Mouse (Mus musculus) hindbrain, embryonic 11.5 days (tissue): Measurements from ENCODE around the gene Itpr1. TPM values are rescaled to one million over a fixed set of nuclear protein-coding genes. Genes with fewer than 3 reads are reported as not detected.

Experiments
- ATAC-seq: fragments of 200-750 bp; cut with Nextera tagmentation; 2 replicates; pipeline ENCODE4 v1.8.0; 2017; ENCODE audit warnings: mild to moderate bottlenecking, moderate TSS enrichment, moderate library complexity; ENCODE audit not compliant: low FRiP score
- DNase-seq: peaks from one replicate; pipeline ENCODE4 v3.0.0-alpha.2; 2015; ENCODE audit warnings: low spot score
- H3K27ac ChIP-seq: fragments of 300-500 bp; sonication (generic); 2 replicates; pipeline ENCODE4 v1.5.1; 2014; ENCODE audit warnings: mild to moderate bottlenecking, low read depth, low read length
- H3K27me3 ChIP-seq: fragments of 300-500 bp; sonication (generic); 2 replicates; pipeline ENCODE4 v1.6.1; 2014; ENCODE audit warnings: mild to moderate bottlenecking, low read length, moderate library complexity, mixed read lengths; ENCODE audit not compliant: control insufficient read depth, insufficient read depth
- H3K36me3 ChIP-seq: fragments of 300-500 bp; sonication (generic); 2 replicates; pipeline ENCODE4 v1.6.1; 2014; ENCODE audit warnings: mild to moderate bottlenecking, low read length, moderate library complexity, mixed read lengths; ENCODE audit not compliant: control insufficient read depth, insufficient read depth
- H3K4me1 ChIP-seq: fragments of 300-500 bp; sonication (generic); replicated peaks from 2 replicates; pipeline ENCODE4 v1.6.1; 2014; ENCODE audit warnings: low read length, mixed read lengths; ENCODE audit not compliant: control insufficient read depth, insufficient read depth
- H3K4me2 ChIP-seq: fragments of 300-500 bp; sonication (generic); replicated peaks from 2 replicates; pipeline ENCODE4 v1.6.1; 2014; ENCODE audit warnings: mild to moderate bottlenecking, low read depth, low read length
- H3K4me3 ChIP-seq: fragments of 300-500 bp; sonication (generic); 2 replicates; pipeline ENCODE4 v1.5.1; 2014; ENCODE audit warnings: low read depth, low read length
- H3K9ac ChIP-seq: fragments of 300-500 bp; sonication (generic); 2 replicates; pipeline ENCODE4 v1.6.1; 2014; ENCODE audit warnings: low read depth, low read length
- H3K9me3 ChIP-seq: fragments of 300-500 bp; sonication (generic); 2 replicates; pipeline ENCODE4 v1.6.1; 2016; ENCODE audit warnings: low read length; ENCODE audit not compliant: control insufficient read depth
- WGBS: fragments of 180-500 bp; shearing (Covaris S2); extraction: QIAGEN DNeasy Blood & Tissue Kit; methylation state at CpG from one replicate; pipeline ENCODE4 v1.1.7; 2014; 5-methylcytosine and 5-hydroxymethylcytosine counted together
- polyA plus RNA-seq: library from polyadenylated mRNA; unstranded; fragments of >200 nt; fragmentation: Nextera tagmentation; extraction: Ambion mirVana; gene quantifications from 2 replicates; pipeline ENCODE4 v1.2.1, GENCODE M21; 2014

The Itpr1 gene
- polyA plus RNA-seq, 1 experiment from 2014 or later, result 9.6 TPM

DNA sequence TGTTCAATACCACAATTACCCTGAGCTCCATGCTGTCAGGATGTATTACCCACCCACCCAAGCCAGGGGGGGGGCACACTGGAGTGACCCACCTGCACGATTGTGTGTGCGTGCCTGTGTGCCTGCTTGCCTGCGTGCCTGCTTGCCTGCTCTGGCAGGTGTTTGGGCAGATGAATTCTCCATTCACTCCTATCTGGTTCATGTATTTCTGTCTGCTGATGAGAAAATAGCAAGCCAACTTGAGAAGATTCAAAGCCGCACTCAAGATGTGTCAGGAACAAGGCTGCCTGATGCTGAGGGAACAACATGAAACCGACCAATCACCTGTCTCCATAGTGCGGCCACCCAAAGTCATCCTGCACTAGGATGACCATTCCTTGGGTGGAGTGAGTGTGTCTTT is 94.9 kb downstream of the Itpr1 start:
- no peak overlapping the region for H3K4me3 ChIP-seq
- no peaks in the 10 kb centered on the region; the same call in 1 of the 2 replicates for H3K4me1 ChIP-seq
- 96% methylated on average over 6 of the region's 6 CpGs for WGBS
- no peak overlapping the region for H3K9ac ChIP-seq
- no peak overlapping the region for H3K27ac ChIP-seq
- H3K4me2 ChIP-seq, result no peak overlapping the region
- DNase-seq, result no peak
- H3K36me3 ChIP-seq, result no peaks in the 10 kb centered on the region
- H3K27me3 ChIP-seq, result no peaks in the 10 kb centered on the region
- no peak for ATAC-seq
- no peaks in the 10 kb centered on the region for H3K9me3 ChIP-seq

DNA sequence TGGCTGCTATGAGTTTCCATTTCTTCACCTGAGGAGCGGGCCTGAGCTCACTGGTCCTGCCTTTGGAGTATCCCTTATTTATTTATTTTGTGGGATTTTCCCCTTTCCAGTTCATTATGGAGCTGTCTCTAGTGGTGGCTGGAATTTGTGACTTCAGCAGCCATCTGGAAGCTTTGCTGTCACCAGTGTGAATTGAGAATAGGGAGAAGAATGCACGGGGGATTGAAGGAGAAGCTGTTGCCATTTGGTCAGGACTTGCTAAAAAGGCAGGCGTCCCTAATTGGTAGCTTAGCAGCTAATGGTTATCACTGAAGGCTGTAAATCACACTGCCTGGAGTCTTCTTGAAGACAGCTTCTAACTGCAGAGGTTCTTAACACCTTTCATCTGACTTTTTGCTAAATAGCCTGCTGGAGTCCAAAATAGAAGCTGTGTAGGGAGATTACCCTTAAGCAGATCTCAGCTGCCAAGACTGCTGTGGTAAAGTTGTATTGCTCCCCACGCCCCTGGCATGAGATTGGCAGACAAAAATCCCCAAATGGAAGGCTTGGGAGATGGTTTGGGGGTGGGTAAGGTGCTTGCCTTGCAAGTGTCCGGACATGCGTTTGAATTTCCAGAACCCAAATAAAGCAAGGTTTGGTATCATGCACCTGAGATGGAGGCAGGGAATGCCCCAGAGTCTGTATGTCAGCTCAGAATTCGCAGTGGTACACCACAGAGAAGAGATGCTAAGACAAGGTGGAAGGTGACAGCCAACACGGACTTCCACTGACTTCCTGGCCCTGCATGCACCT is 96.7 kb downstream of the Itpr1 start:
- no peaks in the 10 kb centered on the region for H3K9me3 ChIP-seq
- H3K36me3 ChIP-seq, result no peaks in the 10 kb centered on the region
- DNase-seq, result no peak
- H3K4me3 ChIP-seq, result no peak overlapping the region
- no peaks in the 10 kb centered on the region for H3K27me3 ChIP-seq
- H3K27ac ChIP-seq, result no peak overlapping the region
- no peak overlapping the region for H3K9ac ChIP-seq
- 67% methylated on average over 8 of the region's 8 CpGs for WGBS
- ATAC-seq, result no peak
- H3K4me1 ChIP-seq, result no peaks in the 10 kb centered on the region; the same call in 1 of the 2 replicates
- H3K4me2 ChIP-seq, result no peak overlapping the region

DNA sequence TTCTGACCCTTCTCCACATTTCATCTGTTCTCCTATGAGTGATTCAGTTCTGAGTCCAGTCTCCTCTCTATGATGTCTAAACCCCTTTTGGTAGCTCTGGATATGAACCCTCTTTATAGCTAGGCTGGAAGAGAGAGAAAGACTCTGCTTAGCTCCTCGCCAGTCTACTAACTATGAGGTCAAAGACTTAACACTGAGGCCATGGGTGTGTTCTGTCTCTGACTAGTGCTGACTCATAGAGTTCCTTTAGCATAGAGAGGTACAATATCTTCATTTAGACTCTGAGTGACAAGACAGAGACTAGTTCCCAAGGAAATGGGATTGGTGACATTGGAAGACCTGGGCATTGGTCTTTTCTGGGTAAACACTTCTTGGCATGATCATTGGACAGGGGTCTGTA is 100.2 kb downstream of the Itpr1 start:
- H3K4me2 ChIP-seq, result no peak overlapping the region
- H3K9me3 ChIP-seq, result no peaks in the 10 kb centered on the region
- WGBS, result 97% methylated on average over 1 of the region's 1 CpGs
- H3K27me3 ChIP-seq, result no peaks in the 10 kb centered on the region
- ATAC-seq, result no peak
- no peak overlapping the region for H3K4me3 ChIP-seq
- no peaks in the 10 kb centered on the region; the same call in 1 of the 2 replicates for H3K4me1 ChIP-seq
- H3K36me3 ChIP-seq, result no peaks in the 10 kb centered on the region
- no peak overlapping the region for H3K27ac ChIP-seq
- H3K9ac ChIP-seq, result no peak overlapping the region
- DNase-seq, result no peak

DNA sequence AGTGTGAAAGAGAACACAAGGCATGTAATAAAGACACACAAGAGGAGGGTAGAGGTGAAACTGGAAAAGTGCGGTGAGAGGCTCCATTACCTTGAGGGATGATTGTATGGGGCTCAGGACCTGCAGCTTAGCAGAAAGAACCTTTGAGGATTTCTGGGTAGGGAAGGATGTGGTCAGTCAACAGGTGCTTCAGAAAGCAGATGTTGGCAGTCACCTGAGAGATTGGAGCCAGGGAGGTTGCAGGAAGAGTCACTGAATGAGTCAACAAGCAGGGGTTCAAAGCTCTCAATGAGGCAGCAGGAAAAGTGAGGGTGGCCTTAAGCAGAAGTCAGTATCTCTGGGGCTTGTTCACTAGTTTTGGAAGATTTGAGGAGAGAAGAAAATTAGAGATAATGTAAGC is 101.1 kb downstream of the Itpr1 start:
- Histone ChIP-seq H3K4me3 (no peak overlapping the region), H3K4me2 (no peak overlapping the region), H3K9ac (no peak overlapping the region), H3K36me3 (no peaks in the 10 kb centered on the region), H3K27ac (no peak overlapping the region), H3K4me1 (no peaks in the 10 kb centered on the region; the same call in 1 of the 2 replicates), H3K27me3 (no peaks in the 10 kb centered on the region), H3K9me3 (no peaks in the 10 kb centered on the region)
- ATAC-seq (no peak), DNase-seq (no peak)
- 100% methylated on average over 1 of the region's 1 CpGs for WGBS

DNA sequence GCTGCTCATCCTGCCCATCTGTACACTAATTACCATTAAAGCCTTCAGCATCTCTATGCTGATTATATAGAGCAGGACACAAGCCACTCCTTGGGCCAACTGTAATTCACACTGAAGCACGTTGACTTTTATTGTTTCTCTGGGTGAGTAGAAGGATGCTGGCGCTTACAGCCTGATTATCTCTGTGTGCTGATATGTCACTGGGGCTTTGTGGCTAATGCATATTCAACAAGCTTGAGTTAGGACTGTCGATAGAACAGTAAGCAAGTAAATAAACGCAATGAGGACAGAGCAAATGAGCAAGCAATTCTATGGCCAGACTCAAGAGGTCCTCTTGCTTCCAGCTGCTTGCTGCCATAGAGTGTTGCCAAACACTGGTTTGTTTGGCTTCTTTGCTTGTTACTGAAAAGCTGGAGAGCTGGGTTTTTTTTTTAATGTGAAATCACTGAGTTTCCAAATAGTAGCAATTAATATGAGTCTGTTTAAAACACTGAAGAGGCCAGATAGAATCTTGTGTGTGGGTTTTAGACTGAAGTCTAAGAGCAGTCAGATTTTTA is 103.5 kb downstream of the Itpr1 start:
- WGBS, result 85% methylated on average over 4 of the region's 4 CpGs

DNA sequence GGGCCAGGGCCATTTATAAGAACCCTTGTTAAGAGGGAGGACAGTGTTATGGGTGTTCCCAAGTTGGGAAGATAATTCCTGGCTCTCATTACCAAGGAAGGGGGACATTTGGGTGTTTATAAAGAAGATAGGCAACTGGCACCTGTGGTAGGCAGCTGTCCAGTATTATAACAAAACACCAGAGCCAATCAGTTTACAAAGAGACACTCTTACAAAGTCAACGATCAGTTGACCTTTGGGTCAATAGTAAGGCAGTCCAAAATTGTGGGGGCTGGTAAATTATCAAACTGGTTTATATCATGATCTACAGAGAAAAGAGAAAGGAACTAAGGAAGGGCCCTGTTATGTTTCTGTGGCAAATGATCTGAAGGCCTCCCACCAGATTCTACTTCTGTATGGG is 104.1 kb downstream of the Itpr1 start:
- 95% methylated on average over 1 of the region's 1 CpGs for WGBS

More for the DNA sequence above, 103.5 kb downstream of the Itpr1 start:
- no peak overlapping the region for H3K4me2 ChIP-seq
- H3K4me1 ChIP-seq, result no peaks in the 10 kb centered on the region
- ATAC-seq (no peak), DNase-seq (no peak)
- H3K27me3 ChIP-seq, result no peaks in the 10 kb centered on the region
- no peak overlapping the region for H3K27ac ChIP-seq
- H3K9me3 ChIP-seq, result no peaks in the 10 kb centered on the region
- H3K36me3 ChIP-seq, result no peaks in the 10 kb centered on the region
- H3K9ac ChIP-seq, result no peak overlapping the region
- no peak overlapping the region for H3K4me3 ChIP-seq

DNA sequence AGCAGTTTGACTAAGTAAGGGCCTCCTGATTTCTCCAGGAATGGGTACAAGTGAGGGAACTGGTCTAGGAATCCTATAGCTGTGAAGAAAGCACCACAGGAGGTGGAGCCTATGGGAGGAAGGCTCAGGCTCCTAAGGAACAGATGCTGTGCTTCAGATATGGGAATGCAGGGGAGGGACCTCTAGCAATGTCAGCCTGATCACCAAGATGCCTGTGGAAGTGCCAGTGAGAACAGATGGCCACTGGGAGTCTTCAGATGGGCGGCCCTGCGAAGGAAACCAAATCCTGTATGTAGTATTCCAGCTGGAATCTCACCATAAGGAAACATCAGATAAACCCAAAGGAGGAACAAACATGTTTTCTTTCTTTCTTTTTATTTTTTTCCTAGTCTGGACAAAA is 108.8 kb downstream of the Itpr1 start:
- Histone ChIP-seq H3K27me3 (no peaks in the 10 kb centered on the region), H3K27ac (no peak overlapping the region), H3K36me3 (no peaks in the 10 kb centered on the region), H3K9me3 (no peaks in the 10 kb centered on the region), H3K4me2 (no peak overlapping the region), H3K4me3 (no peak overlapping the region), H3K4me1 (no peaks in the 10 kb centered on the region), H3K9ac (no peak overlapping the region)
- ATAC-seq (no peak), DNase-seq (no peak)
- WGBS, result 81% methylated on average over 2 of the region's 2 CpGs

More for the DNA sequence above, 104.1 kb downstream of the Itpr1 start:
- no peak overlapping the region for H3K9ac ChIP-seq
- no peak for DNase-seq
- no peak overlapping the region for H3K4me3 ChIP-seq
- no peak overlapping the region for H3K4me2 ChIP-seq
- H3K36me3 ChIP-seq, result no peaks in the 10 kb centered on the region
- no peaks in the 10 kb centered on the region for H3K4me1 ChIP-seq
- H3K27ac ChIP-seq, result no peak overlapping the region
- no peak for ATAC-seq
- H3K9me3 ChIP-seq, result no peaks in the 10 kb centered on the region
- H3K27me3 ChIP-seq, result no peaks in the 10 kb centered on the region

DNA sequence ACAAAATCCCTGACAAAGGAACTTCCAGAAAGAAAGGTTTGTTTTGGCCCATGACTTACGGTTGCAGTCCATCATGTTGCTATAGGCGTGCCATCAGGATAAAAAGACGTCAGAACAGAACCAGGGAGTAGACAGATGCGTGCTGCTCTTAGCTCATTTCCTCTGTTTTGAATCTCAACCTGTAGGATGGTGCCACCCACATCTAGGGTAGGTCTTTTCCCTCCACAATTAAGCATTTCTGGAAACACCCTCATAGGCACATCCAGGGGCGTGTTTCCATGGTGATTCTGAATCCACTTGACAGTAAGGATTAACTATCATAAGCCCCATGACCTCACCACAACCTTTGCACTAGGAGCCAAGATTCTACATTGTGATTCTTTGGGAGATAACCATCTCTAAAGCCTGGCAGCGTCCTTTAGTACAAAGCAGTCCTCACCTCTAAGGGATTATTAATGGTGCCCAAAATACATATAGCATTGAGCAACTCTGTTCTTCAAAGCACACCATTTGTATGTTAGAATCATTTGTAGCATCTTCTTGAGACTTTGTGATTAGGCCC is 111.6 kb downstream of the Itpr1 start:
- WGBS, result 81% methylated on average over 6 of the region's 6 CpGs
- no peak overlapping the region for H3K4me3 ChIP-seq
- ATAC-seq, result no peak

DNA sequence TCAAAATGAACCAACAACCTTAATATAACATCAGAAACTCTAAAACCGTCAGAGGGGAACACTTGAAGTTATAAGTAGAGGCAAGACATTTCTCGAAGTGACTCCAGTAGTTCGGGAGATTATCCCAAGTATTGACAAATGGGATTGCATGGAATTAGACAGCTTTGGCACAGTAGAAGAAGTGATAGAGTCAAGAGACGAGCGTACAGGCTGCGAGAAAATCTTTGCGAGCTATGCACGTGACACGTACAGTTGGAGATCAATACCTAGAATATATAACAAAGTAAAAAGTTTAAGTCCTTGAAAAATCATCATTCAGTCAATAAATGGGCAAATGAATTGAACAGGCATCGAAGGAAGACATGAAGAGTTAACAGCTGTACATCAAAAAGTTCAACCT is 112.5 kb downstream of the Itpr1 start:
- Histone ChIP-seq H3K4me3 (no peak overlapping the region), H3K9ac (no peak overlapping the region), H3K4me1 (no peaks in the 10 kb centered on the region), H3K27ac (no peak overlapping the region), H3K27me3 (no peaks in the 10 kb centered on the region), H3K4me2 (no peak overlapping the region), H3K9me3 (no peaks in the 10 kb centered on the region), H3K36me3 (no peaks in the 10 kb centered on the region)
- ATAC-seq (no peak), DNase-seq (no peak)
- 94% methylated on average over 10 of the region's 10 CpGs for WGBS

More for the DNA sequence above, 111.6 kb downstream of the Itpr1 start:
- Histone ChIP-seq H3K9ac (no peak overlapping the region), H3K27me3 (no peaks in the 10 kb centered on the region), H3K9me3 (no peaks in the 10 kb centered on the region), H3K4me1 (no peaks in the 10 kb centered on the region), H3K36me3 (no peaks in the 10 kb centered on the region), H3K4me2 (no peak overlapping the region), H3K27ac (no peak overlapping the region)
- DNase-seq, result no peak
